Mouse (Mus musculus): ENCODE measurements around the gene Unc93a. TPM values are rescaled to one million over a fixed set of nuclear protein-coding genes. Genes with fewer than 3 reads are reported as not detected.

The Unc93a gene
- not detected for polyA plus RNA-seq (2012; fragmentation: generic; extraction: Trizol)

DNA sequence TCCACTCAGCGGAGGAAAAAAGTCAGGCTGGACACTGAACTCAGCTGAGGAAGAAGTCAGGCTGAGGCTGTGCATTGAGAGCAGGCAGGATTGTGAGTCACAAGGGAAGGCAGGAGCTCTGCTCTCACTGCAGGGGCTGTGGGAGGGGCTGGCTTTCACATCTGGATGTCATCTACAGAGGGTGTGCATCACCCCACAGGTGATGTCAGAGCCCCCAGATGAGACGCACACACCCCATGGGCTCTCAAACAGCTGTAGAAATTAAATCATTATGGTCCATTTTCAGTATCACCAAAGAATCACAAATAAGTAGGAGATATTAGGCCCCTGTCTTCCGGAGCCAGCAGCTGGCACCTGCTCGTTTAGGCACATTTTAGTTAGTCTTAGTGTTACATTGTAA lies at the start of gene Unc93a:
Gene Unc93a (minus strand): TSS at position 101 of the 400 bp plus-strand sequence.

GRCm38 (mm10) chr17:13060804-13061203 lies 70.8 kb downstream of the Unc93a start, which contains the start of gene Tcp10b:
Tcp10b (plus strand) TSS chr17:13061104.

Other genes starting within 250 kb of the Unc93a start
- 1 to 10 TPM in 1 of 2 experiments, under 1 TPM in 1; 0.09 to 1.3 TPM for gene Pnldc1, start 221.6 kb downstream of the Unc93a start, polyA plus RNA-seq (2012; fragmentation: generic; extraction: Trizol)
- 100 to 1,000 TPM; 164 to 184 TPM for gene Tcp1, start 216.1 kb downstream of the Unc93a start, polyA plus RNA-seq (2012; fragmentation: generic; extraction: Trizol)
- 10 to 100 TPM; 40.5 to 66.4 TPM for gene Mrpl18, start 215.5 kb downstream of the Unc93a start, polyA plus RNA-seq (2012; fragmentation: generic; extraction: Trizol)
- 1 to 10 TPM in 1 of 2 experiments, under 1 TPM in 1; 0.78 to 9.4 TPM for gene Acat3, start 191.2 kb downstream of the Unc93a start, polyA plus RNA-seq (2012; fragmentation: generic; extraction: Trizol)
- gene Acat2, start 171.1 kb downstream of the Unc93a start, polyA plus RNA-seq (2012; fragmentation: generic; extraction: Trizol): 100 to 1,000 TPM in 1 of 2 experiments, 10 to 100 TPM in 1; 75.1 to 110 TPM
- 10 to 100 TPM in 1 of 2 experiments, 1 to 10 TPM in 1; 3.6 to 24.0 TPM for gene Wtap, start 137.6 kb downstream of the Unc93a start, polyA plus RNA-seq (2012; fragmentation: generic; extraction: Trizol)
- 10 to 100 TPM; 63.9 to 94.5 TPM for gene Sod2, start 125.0 kb downstream of the Unc93a start, polyA plus RNA-seq (2012; fragmentation: generic; extraction: Trizol)
- gene Gpr31b, start 79.5 kb downstream of the Unc93a start, polyA plus RNA-seq (2012; fragmentation: generic; extraction: Trizol): not detected
- not detected for gene Tcp10b, start 70.7 kb downstream of the Unc93a start, polyA plus RNA-seq (2012; fragmentation: generic; extraction: Trizol)
- gene Smok2a, start 89.4 kb upstream of the Unc93a start, polyA plus RNA-seq (2012; fragmentation: generic; extraction: Trizol): not detected
- gene Smok2b, start 98.4 kb upstream of the Unc93a start, polyA plus RNA-seq (2012; fragmentation: generic; extraction: Trizol): not detected
- under 1 TPM in 1 of 2 experiments, not detected in 1; 0.01 TPM for gene Tcp10c, start 222.8 kb upstream of the Unc93a start, polyA plus RNA-seq (2012; fragmentation: generic; extraction: Trizol)